Mouse (Mus musculus): ENCODE measurements around the gene Adgre4.

GRCm38 (mm10) chr17:55877184-55877583, 127.4 kb downstream of the Adgre4 start:
- no peak for TF ChIP-seq CTCF (conservative IDR thresholded peaks at IDR 0.05; ENCODE audit: low read length)
- no peak for TF ChIP-seq POU5F1 (IDR thresholded peaks at IDR 0.05; ENCODE audit: borderline replicate concordance, low read length)
